In genomic region chr13:24112689-24113348, GRCm38 (mm10) we compare ENCODE assay signal across 9 mouse cellular contexts.
DNase-seq lines count a peak whose midpoint lies in the region; ATAC-seq and TF ChIP-seq lines count a peak whose summit lies in the region.
"Had no signal": no experiment of that assay in that cellular context is flagged by ENCODE, and none has a peak within 500 bp of the region (broad histone marks: within the 10 kb centered on the region; RNA-seq: fewer than 3 reads in every experiment).

No protein-coding gene starts in this region.

- no peak overlapping the region for H3K27ac ChIP-seq in MEL (ENCODE audit: control insufficient read depth, low read depth, low read length)
- peak overlapping the region; percentile 87 for H3K27ac ChIP-seq in lung, postnatal 0 days (ENCODE audit: low read length)

- TF ChIP-seq EP300 in MEL (IDR thresholded peaks at IDR 0.05; ENCODE audit: low read depth in 1 of 2, low read length in 2 of 2), result no peak
- peak; percentile 98 for TF ChIP-seq EP300 in lung, postnatal 0 days (IDR thresholded peaks at IDR 0.05)

- H3K79me2 ChIP-seq in MEL (ENCODE audit: control insufficient read depth, insufficient read depth, low read length, poor library complexity), result no peaks in the 10 kb centered on the region

- peak; percentile 96 for ATAC-seq in lung, postnatal 0 days

- no peak overlapping the region for H3K9ac ChIP-seq in MEL (ENCODE audit: control insufficient read depth, low read depth, low read length, poor library complexity, severe bottlenecking)
- no peak overlapping the region for H3K9ac ChIP-seq in lung, postnatal 0 days (replicated peaks; ENCODE audit: low read depth)

- WGBS in lung, postnatal 0 days, result 45% methylated on average over 9 of the region's 9 CpGs

- peak; percentile 52 to 66 (median 52) for TF ChIP-seq CTCF in MEL (IDR thresholded peaks at IDR 0.05 in 2 of 3, conservative IDR thresholded peaks at IDR 0.05 in 1 of 3; ENCODE audit: control insufficient read depth in 1 of 3, insufficient read depth in 1 of 3, low read depth in 2 of 3, low read length in 3 of 3, poor library complexity in 1 of 3, severe bottlenecking in 1 of 3)
- peak; percentile 87 for TF ChIP-seq CTCF in lung, postnatal 0 days (IDR thresholded peaks at IDR 0.05)

- TF ChIP-seq POLR2A in MEL (IDR thresholded peaks at IDR 0.05; ENCODE audit: control insufficient read depth in 1 of 2, insufficient read depth in 1 of 2, low read depth in 1 of 2, low read length in 2 of 2, poor library complexity in 1 of 2), result no peak

- H3K4me3 ChIP-seq in MEL (ENCODE audit: control insufficient read depth in 1 of 2, insufficient read depth in 1 of 2, low read depth in 2 of 2, low read length in 2 of 2), result no peak overlapping the region
- no peak overlapping the region for H3K4me3 ChIP-seq in lung, postnatal 0 days (ENCODE audit: low read depth, low read length)
- H3K4me3 ChIP-seq: myocyte had no signal

- peak; percentile 45 for TF ChIP-seq RAD21 in MEL (IDR thresholded peaks at IDR 0.05; ENCODE audit: low read depth, low read length)

- H3K4me2 ChIP-seq in lung, postnatal 0 days (replicated peaks; ENCODE audit: low read depth, low read length), result no peak overlapping the region

- no peaks in the 10 kb centered on the region for H3K27me3 ChIP-seq in MEL (ENCODE audit: control insufficient read depth in 1 of 2, insufficient read depth in 2 of 2, low read length in 2 of 2)
- H3K27me3 ChIP-seq in lung, postnatal 0 days (replicated peaks; ENCODE audit: insufficient read depth, low read length), result no peaks in the 10 kb centered on the region

- DNase-seq in 3134 (ENCODE audit: extremely low read depth, insufficient read length, low spot score) (peak; percentile 22), MEL (ENCODE audit: low read depth, low spot score) (peak; percentile 36)
- peak; percentile 80 to 86 for DNase-seq in cerebellum, postnatal 10 days
- DNase-seq in heart, adult 8-10 months (ENCODE audit: low spot score), result peak; percentile 42
- DNase-seq in kidney, postnatal 25 days, result peak; percentile 71 to 76
- DNase-seq in lung, postnatal 0 days (ENCODE audit: low spot score), result peak; percentile 89
- peak; percentile 15 for DNase-seq in ovary, postnatal 36 days (ENCODE audit: low spot score)
- peak; percentile 57 for DNase-seq in thymus, postnatal 4 days

- no peaks in the 10 kb centered on the region for H3K4me1 ChIP-seq in MEL (ENCODE audit: control insufficient read depth in 1 of 2, insufficient read depth in 2 of 2, low read length in 2 of 2)
- H3K4me1 ChIP-seq in lung, postnatal 0 days (ENCODE audit: insufficient read depth, low read depth, low read length), result no peaks in the 10 kb centered on the region

- no peaks in the 10 kb centered on the region for H3K36me3 ChIP-seq in MEL (ENCODE audit: control insufficient read depth in 1 of 2, insufficient read depth in 2 of 2, low read length in 2 of 2)
- H3K36me3 ChIP-seq in lung, postnatal 0 days (ENCODE audit: insufficient read depth, low read length), result no peaks in the 10 kb centered on the region

- H3K9me3 ChIP-seq in MEL (replicated peaks; ENCODE audit: insufficient read depth, low read length), result no peaks in the 10 kb centered on the region
- no peaks in the 10 kb centered on the region for H3K9me3 ChIP-seq in lung, postnatal 0 days (ENCODE audit: low read length)

TF ChIP-seq in MEL, 35 proteins besides CTCF, POLR2A, EP300 and RAD21:
- TF ChIP-seq SMC3 (IDR thresholded peaks at IDR 0.05; ENCODE audit: low read depth, low read length) (peak; percentile 75), ZNF384 (IDR thresholded peaks at IDR 0.05; ENCODE audit: low read depth, low read length) (no peak), POLR2AphosphoS2 (IDR thresholded peaks at IDR 0.05; ENCODE audit: low read length) (no peak), ZC3H11A (IDR thresholded peaks at IDR 0.05; ENCODE audit: low read depth, low read length) (peak; percentile 41; the same call in 1 of the 2 replicates), JUND (IDR thresholded peaks at IDR 0.05; ENCODE audit: low read depth, low read length) (no peak), USF2 (IDR thresholded peaks at IDR 0.05; ENCODE audit: borderline replicate concordance in 1 of 2, insufficient read depth in 1 of 2, low read depth in 1 of 2, low read length in 2 of 2) (no peak)

Comparison
In these comparisons a context has a peak if more than half of its experiments do, and no peak if none do; other contexts are left out.
1. DNase-seq: peak in every context shown above with its lines; median percentile 89 in lung, postnatal 0 days; 83 in cerebellum, postnatal 10 days; 74 in kidney, postnatal 25 days; 57 in thymus, postnatal 4 days; 42 in heart, adult 8-10 months; 36 in MEL; 22 in 3134; 15 in ovary, postnatal 36 days.